Mouse (Mus musculus) lung, embryonic 16.5 days (tissue): Measurements from ENCODE around the gene Wdr64. TPM values are rescaled to one million over a fixed set of nuclear protein-coding genes. Genes with fewer than 3 reads are reported as not detected.

Experiments used
- ATAC-seq: fragments of 200-750 bp; cut with Nextera tagmentation; 2 replicates; pipeline ENCODE4 v1.8.0; 2017; ENCODE audit warnings: low read depth, mild to moderate bottlenecking, moderate library complexity
- H3K27ac ChIP-seq: fragments of 300-500 bp; sonication (generic); 2 replicates; pipeline ENCODE4 v1.5.1; 2014; ENCODE audit warnings: mild to moderate bottlenecking, control low read depth, low read length
- H3K27me3 ChIP-seq: fragments of 300-500 bp; sonication (generic); 2 replicates; pipeline ENCODE4 v1.6.1; 2014; ENCODE audit warnings: low read depth, low read length, mixed read lengths; ENCODE audit not compliant: control insufficient read depth, insufficient read depth
- H3K36me3 ChIP-seq: fragments of 300-500 bp; sonication (generic); 2 replicates; pipeline ENCODE4 v1.6.1; 2014; ENCODE audit warnings: low read length; ENCODE audit not compliant: control insufficient read depth, insufficient read depth
- H3K4me1 ChIP-seq: fragments of 300-500 bp; sonication (generic); replicated peaks from 2 replicates; pipeline ENCODE4 v1.6.1; 2014; ENCODE audit warnings: low read length, mixed read lengths; ENCODE audit not compliant: control insufficient read depth, insufficient read depth
- H3K4me2 ChIP-seq: fragments of 300-500 bp; sonication (generic); 2 replicates; pipeline ENCODE4 v1.6.1; 2014; ENCODE audit warnings: low read depth, low read length, control low read depth
- H3K4me3 ChIP-seq: fragments of 300-500 bp; sonication (generic); 2 replicates; pipeline ENCODE4 v1.5.1; 2014; ENCODE audit warnings: mild to moderate bottlenecking, low read length, control low read depth
- H3K9ac ChIP-seq: fragments of 300-500 bp; sonication (generic); 2 replicates; pipeline ENCODE4 v1.6.1; 2014; ENCODE audit warnings: low read length, control low read depth
- H3K9me3 ChIP-seq: fragments of 300-500 bp; sonication (generic); 2 replicates; pipeline ENCODE4 v1.6.1; 2016; ENCODE audit warnings: low read length; ENCODE audit not compliant: control insufficient read depth
- WGBS: fragments of 180-500 bp; shearing (Covaris S2); extraction: QIAGEN DNeasy Blood & Tissue Kit; methylation state at CpG from one replicate; pipeline ENCODE4 v1.1.7; 2014; 5-methylcytosine and 5-hydroxymethylcytosine counted together
- polyA plus RNA-seq: library from polyadenylated mRNA; unstranded; fragments of >200 nt; fragmentation: Nextera tagmentation; extraction: Ambion mirVana; gene quantifications from 2 replicates; pipeline ENCODE4 v1.2.1, GENCODE M21; 2015

Gene Wdr64
- polyA plus RNA-seq, 1 experiment from 2014 or later, result not detected

DNA sequence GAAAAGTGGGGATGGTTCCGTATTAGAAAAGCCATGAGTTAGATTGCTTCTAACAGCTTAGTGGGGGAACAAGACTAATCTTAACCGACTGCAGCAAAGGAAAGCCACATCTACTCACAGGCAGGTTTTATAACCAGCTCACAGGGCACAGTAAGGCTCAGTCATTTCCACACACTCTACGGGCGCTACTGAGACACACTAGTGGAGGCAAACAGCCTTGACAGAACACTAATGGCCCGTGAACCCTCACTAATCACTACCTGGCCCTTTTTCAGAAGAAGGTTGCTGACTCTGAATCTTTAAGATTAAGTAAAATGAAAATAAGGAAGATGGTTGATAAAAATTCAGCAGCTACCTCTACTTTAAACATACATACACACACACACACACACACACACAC lies 9.2 kb downstream of the Wdr64 start:
- no peak overlapping the region for H3K4me2 ChIP-seq
- 67% methylated on average over 5 of the region's 5 CpGs for WGBS
- no peaks in the 10 kb centered on the region for H3K4me1 ChIP-seq
- H3K4me3 ChIP-seq, result no peak overlapping the region
- H3K9me3 ChIP-seq, result no peaks in the 10 kb centered on the region; the same call in 1 of the 2 replicates
- H3K9ac ChIP-seq, result no peak overlapping the region
- ATAC-seq, result no peak
- no peaks in the 10 kb centered on the region for H3K27me3 ChIP-seq
- no peak overlapping the region for H3K27ac ChIP-seq
- no peaks in the 10 kb centered on the region for H3K36me3 ChIP-seq

DNA sequence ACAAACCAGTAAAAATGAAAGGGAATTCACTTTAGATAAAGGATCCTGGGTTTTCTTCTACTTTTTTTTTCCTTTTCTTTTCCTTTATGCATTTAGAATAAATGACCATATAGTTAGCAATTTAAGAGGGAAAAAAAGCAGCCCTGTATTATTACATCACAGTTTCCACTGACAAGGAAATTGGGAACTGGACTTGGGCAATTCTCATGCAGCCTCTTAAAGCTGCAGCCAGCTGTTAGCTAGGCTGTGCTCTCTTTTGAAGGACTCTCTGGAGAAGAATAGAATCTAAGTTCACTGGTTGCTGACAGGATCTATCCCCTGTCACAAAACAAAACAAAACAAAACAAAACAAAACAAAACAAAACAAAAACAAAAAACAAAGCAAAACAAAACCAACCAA lies 9.6 kb downstream of the Wdr64 start:
- Histone ChIP-seq H3K9me3 (no peaks in the 10 kb centered on the region), H3K36me3 (no peaks in the 10 kb centered on the region), H3K27me3 (no peaks in the 10 kb centered on the region), H3K9ac (no peak overlapping the region), H3K27ac (no peak overlapping the region), H3K4me1 (no peaks in the 10 kb centered on the region), H3K4me2 (no peak overlapping the region), H3K4me3 (no peak overlapping the region)
- ATAC-seq, result 0 out of 2 replicates have a peak, but pooled peaks have one; percentile 36

DNA sequence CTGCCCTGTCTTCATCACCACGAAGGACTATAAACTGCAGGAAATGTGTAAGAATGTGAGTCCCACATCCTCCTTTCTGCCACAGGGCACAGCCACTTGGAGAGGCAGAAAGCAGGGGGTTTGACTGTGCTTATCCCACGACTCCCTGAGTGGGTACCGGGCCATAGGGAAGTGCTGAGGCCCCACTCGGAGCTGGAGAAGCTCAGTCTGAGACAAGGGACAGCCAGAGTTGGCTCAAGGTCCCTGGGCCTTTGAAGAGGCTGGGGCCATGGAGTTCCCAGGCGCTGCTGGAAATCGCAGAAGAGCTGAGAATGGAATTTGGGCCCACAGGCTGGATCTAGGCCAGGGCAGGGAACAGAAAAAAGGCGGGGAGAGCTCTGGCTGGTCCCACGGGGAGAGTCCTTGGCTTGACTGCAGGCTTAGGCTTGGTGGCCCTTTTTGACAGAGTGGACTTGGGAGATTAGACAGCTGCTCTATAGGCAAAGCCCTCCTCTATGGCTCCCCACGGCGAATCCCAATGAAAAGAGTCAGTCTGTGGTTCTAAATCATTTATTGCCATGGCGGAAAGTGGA lies 14.0 kb downstream of the Wdr64 start:
- Histone ChIP-seq H3K4me3 (no peak overlapping the region), H3K27me3 (no peaks in the 10 kb centered on the region), H3K9me3 (no peaks in the 10 kb centered on the region), H3K36me3 (no peaks in the 10 kb centered on the region), H3K4me2 (no peak overlapping the region), H3K27ac (0 out of 2 replicates have a peak overlapping the region, but pooled peaks have one; percentile 5), H3K4me1 (no peaks in the 10 kb centered on the region), H3K9ac (no peak overlapping the region)
- ATAC-seq, result peak; percentile 79
- WGBS, result 60% methylated on average over 11 of the region's 11 CpGs

DNA sequence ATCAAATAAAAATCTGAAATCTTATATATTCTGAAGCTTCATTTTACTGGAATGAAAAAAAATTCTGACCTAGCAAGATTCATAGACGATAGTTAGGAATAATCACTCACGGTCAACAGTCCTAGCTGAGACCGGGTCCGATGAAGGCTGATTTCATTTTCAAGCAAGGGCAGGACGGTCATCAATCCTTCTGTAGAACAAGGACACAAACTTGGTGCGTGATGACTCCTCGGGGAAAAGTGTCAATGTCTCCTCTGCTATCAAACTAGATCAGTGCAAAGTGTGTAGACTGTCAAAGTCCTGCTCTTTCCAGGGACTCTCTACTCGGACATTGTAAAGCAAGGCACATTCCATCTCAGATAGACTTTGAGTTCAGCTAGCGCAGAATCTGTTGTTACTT lies 18.4 kb downstream of the Wdr64 start:
- H3K27ac ChIP-seq, result no peak overlapping the region
- H3K9me3 ChIP-seq, result no peaks in the 10 kb centered on the region
- H3K9ac ChIP-seq, result no peak overlapping the region
- ATAC-seq, result no peak
- no peak overlapping the region for H3K4me3 ChIP-seq
- H3K27me3 ChIP-seq, result no peaks in the 10 kb centered on the region
- no peaks in the 10 kb centered on the region for H3K4me1 ChIP-seq
- 78% methylated on average over 9 of the region's 9 CpGs for WGBS
- H3K4me2 ChIP-seq, result no peak overlapping the region
- no peaks in the 10 kb centered on the region for H3K36me3 ChIP-seq

DNA sequence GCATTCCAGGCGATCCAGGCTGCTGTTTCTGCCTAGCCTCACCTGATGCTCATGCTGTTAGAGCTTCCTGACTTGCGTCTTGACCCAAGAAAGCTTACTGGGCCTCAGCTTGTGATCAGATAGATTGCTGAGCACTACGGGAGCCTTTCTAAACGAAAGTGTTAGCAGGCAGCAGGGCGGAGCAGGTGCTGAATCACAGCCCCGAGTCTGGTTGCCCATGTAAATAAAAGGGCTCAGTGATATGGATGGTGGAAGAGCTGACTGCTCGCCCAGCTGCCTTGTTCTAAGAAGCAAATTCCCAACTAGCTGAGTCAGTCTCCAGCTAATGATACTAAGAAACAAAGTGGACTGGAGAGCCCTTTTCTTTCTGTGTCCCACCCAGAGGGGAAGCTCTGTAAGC lies 27.4 kb downstream of the Wdr64 start:
- no peak overlapping the region for H3K4me3 ChIP-seq
- no peaks in the 10 kb centered on the region for H3K36me3 ChIP-seq
- no peak overlapping the region for H3K27ac ChIP-seq
- 27% methylated on average over 7 of the region's 7 CpGs for WGBS
- no peak for ATAC-seq
- no peaks in the 10 kb centered on the region for H3K4me1 ChIP-seq
- H3K9ac ChIP-seq, result no peak overlapping the region
- no peaks in the 10 kb centered on the region for H3K9me3 ChIP-seq
- no peak overlapping the region for H3K4me2 ChIP-seq
- H3K27me3 ChIP-seq, result no peaks in the 10 kb centered on the region

DNA sequence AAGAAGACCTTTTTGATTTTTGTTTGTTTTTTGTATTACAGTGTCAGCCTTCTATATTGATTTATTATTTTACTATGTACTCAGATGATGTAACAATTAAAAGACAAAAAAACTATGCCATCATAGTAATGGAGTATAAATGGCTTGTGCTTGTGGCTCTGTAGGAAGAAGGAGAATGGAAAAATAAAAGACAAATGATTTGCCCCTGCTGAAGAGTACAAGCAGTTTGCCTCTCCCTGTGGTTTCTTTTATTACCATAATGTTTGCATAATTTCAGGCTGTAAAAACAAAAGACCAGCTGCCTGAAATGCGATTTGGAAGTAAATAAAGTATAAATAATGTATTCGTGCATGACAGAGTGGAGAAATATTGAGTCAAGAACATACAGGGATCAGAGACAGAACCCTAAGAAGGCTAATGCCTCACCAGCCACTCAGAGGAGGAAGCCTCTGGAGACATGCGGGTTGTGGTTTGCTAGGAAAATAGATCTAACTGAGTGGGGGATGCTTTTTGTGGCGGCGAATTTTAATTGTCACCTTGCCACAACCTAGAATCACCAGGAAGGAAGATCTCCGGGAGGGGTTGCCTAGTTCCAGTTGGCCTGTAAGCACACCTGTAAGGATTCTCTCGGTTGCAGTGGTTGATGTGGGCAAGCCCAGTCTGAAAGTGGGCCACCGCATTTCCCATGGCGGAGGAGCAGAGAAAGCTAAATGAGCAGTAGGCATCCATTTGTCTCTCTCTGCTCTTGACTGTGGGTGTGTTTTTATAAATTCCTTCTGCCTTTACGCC lies 56.4 kb downstream of the Wdr64 start:
- Histone ChIP-seq H3K4me3 (no peak overlapping the region), H3K9ac (no peak overlapping the region), H3K9me3 (no peaks in the 10 kb centered on the region), H3K27ac (no peak overlapping the region), H3K4me1 (no peaks in the 10 kb centered on the region), H3K4me2 (no peak overlapping the region), H3K27me3 (no peaks in the 10 kb centered on the region), H3K36me3 (no peaks in the 10 kb centered on the region)
- 73% methylated on average over 10 of the region's 10 CpGs for WGBS
- ATAC-seq, result no peak

DNA sequence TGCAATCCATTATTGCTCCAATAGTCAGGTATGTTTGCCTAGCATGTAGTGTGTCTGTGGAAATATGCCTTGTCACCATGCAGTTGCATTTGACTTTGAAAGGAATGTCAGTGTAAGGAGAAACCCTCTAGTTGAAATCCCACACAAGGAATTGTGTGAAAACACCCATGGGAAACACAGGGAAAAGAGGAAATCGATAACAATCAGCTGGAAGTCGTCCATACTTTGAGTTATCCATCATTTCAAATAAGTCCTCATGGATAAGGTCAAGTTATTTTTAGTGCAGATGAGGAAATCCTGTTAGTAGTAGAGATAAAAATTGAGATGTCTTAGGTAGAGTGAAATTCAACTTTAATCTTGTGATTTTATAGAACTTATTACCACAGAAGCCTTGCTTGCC lies 96.3 kb downstream of the Wdr64 start:
- ATAC-seq, result no peak
- no peaks in the 10 kb centered on the region for H3K9me3 ChIP-seq
- no peak overlapping the region for H3K4me3 ChIP-seq
- no peaks in the 10 kb centered on the region for H3K4me1 ChIP-seq
- no peak overlapping the region for H3K4me2 ChIP-seq
- H3K27me3 ChIP-seq, result no peaks in the 10 kb centered on the region
- no peaks in the 10 kb centered on the region for H3K36me3 ChIP-seq
- WGBS, result 58% methylated on average over 2 of the region's 2 CpGs
- H3K9ac ChIP-seq, result no peak overlapping the region
- H3K27ac ChIP-seq, result no peak overlapping the region

DNA sequence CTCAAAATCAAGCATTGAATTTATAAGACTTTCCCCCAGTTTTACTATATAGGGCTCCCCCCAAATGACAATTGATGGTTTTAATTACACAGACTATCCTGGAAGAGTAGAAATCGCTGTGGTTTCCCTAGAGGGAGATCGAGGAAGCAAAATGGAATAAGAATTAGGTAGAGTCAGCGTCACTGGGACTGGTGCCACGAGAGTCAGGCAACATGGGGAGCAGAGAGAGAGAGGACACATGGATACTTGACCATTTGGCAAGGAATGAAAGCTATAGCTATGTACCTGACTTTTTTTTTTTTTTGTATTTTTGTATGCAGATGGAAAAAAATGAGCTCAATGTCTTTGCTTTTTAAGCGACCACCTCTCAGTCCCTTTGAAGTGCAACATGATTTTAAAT lies 110.0 kb downstream of the Wdr64 start:
- H3K27me3 ChIP-seq, result no peaks in the 10 kb centered on the region
- no peak overlapping the region for H3K4me2 ChIP-seq
- no peak for ATAC-seq
- no peak overlapping the region for H3K9ac ChIP-seq
- no peaks in the 10 kb centered on the region for H3K36me3 ChIP-seq
- no peak overlapping the region for H3K4me3 ChIP-seq
- H3K4me1 ChIP-seq, result no peaks in the 10 kb centered on the region
- no peak overlapping the region for H3K27ac ChIP-seq
- 64% methylated on average over 5 of the region's 5 CpGs for WGBS
- no peaks in the 10 kb centered on the region for H3K9me3 ChIP-seq

DNA sequence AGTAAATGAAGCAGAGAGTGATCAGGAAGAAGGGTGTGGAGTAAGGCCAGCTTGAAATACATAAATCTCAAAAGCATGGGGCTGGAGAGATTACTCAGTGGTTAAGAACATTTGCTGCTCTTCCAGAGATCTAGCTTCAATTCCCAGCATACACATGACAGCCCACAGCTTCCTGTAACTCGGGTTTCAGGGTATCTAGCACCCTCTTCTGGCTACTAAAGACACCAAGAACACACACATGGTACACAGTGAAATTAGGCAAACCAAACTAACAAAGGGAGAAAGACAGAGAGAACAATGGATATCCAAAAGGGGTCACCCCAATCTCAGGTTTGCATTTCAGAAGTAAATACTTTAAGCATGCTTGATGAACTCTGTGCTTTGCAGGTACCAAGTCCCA lies 113.2 kb downstream of the Wdr64 start:
- H3K4me2 ChIP-seq, result no peak overlapping the region
- H3K36me3 ChIP-seq, result no peaks in the 10 kb centered on the region
- H3K9ac ChIP-seq, result no peak overlapping the region
- no peaks in the 10 kb centered on the region for H3K27me3 ChIP-seq
- ATAC-seq, result no peak
- WGBS, result 12% methylated on average over 1 of the region's 1 CpGs
- no peak overlapping the region for H3K27ac ChIP-seq
- H3K4me1 ChIP-seq, result no peaks in the 10 kb centered on the region
- no peak overlapping the region for H3K4me3 ChIP-seq
- no peaks in the 10 kb centered on the region for H3K9me3 ChIP-seq
